Mouse (Mus musculus): ENCODE measurements around the gene Ces1g. TPM values are rescaled to one million over a fixed set of nuclear protein-coding genes. Genes with fewer than 3 reads are reported as not detected.

Ces1g gene
- polyA plus RNA-seq, 1 experiment from 2014 or later = not detected

DNA sequence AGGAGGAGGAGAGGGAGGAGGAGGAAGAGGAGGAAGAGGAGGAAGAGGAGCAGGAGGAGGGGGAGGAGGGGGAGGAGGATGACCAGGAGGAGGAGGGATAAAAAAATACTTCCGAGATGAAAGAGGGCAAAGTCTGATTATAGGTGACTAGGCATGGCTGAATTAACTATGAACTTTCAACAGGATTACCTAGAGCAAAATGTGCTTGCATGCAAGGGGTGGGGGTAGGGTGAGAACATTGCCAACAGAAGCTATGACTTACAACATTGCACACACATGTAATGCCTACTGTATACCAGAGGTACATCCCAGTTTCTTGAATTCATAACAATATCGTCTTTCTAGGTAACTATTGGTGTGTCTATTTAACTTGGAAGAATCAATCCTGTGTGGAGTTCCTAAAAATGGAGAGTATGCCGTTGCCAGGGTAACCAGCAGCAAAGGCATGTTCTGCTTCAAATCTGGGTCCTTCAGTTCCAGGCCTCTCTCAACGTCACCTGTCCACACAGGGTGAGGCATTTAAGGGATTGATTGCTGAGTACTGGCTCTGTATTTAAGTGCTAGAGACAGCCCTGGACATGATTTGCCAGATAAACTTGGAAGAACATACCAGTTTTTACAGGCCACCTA is 58.8 kb downstream of the Ces1g start:
- Histone ChIP-seq H3K27me3 (no peaks in the 10 kb centered on the region), H3K27ac (no peak overlapping the region), H3K36me3 (no peaks in the 10 kb centered on the region), H3K4me1 (no peaks in the 10 kb centered on the region), H3K4me3 (replicated peaks) (no peak overlapping the region), H3K9ac (no peak overlapping the region), H3K9me3 (replicated peaks) (no peaks in the 10 kb centered on the region), H3K4me2 (no peak overlapping the region)
- no peak for ATAC-seq (replicated peaks; ENCODE audit: low FRiP score)
- WGBS = 85% methylated on average over 4 of the region's 4 CpGs

DNA sequence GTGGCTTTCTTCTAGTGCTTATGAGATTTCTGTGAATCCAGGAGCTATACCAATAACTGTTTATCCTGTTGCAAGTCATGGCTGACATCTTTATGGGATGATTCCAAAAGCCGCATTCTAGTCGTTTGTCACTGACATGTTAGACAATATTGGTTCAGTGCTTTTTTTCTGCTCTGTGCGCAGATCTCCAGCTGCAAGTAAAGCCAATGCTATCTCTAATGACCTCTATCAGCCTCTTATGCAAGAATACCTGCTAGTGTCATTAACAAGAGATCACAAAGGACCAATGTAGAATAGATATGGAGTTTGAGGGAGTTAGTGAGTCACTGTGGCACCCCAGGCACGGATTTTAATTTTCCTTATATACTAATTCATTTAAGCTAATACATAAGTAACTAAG is 62.5 kb downstream of the Ces1g start:
- Histone ChIP-seq H3K27ac (no peak overlapping the region), H3K9ac (no peak overlapping the region), H3K9me3 (replicated peaks) (no peaks in the 10 kb centered on the region), H3K4me1 (no peaks in the 10 kb centered on the region), H3K27me3 (no peaks in the 10 kb centered on the region), H3K36me3 (no peaks in the 10 kb centered on the region), H3K4me2 (no peak overlapping the region), H3K4me3 (replicated peaks) (no peak overlapping the region)
- ATAC-seq (replicated peaks; ENCODE audit: low FRiP score) = no peak
- WGBS = 51% methylated on average over 4 of the region's 4 CpGs

DNA sequence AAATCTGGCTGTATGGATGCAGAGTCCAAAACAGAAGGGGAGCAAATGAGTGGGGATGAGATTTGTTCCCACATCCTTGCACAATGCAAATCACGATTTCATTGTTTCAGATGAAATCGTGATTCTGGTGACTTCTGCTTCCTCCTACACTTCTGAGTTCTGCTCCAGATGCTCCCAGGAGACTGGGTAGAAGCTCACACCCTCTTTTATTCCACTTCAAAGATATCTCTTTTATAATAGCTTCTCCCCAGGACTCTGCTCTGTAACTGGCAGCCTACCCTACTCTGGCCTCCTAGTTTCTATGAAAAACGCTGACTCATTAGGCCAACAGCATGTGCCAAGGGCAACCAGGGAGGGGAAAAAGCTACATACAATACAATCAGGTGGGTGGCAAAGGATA is 63.8 kb downstream of the Ces1g start:
- Histone ChIP-seq H3K36me3 (no peaks in the 10 kb centered on the region), H3K4me2 (no peak overlapping the region), H3K27ac (no peak overlapping the region), H3K27me3 (no peaks in the 10 kb centered on the region), H3K4me3 (replicated peaks) (no peak overlapping the region), H3K9me3 (replicated peaks) (no peaks in the 10 kb centered on the region), H3K9ac (no peak overlapping the region), H3K4me1 (no peaks in the 10 kb centered on the region)
- 81% methylated on average over 3 of the region's 3 CpGs for WGBS
- ATAC-seq (replicated peaks; ENCODE audit: low FRiP score) = no peak

DNA sequence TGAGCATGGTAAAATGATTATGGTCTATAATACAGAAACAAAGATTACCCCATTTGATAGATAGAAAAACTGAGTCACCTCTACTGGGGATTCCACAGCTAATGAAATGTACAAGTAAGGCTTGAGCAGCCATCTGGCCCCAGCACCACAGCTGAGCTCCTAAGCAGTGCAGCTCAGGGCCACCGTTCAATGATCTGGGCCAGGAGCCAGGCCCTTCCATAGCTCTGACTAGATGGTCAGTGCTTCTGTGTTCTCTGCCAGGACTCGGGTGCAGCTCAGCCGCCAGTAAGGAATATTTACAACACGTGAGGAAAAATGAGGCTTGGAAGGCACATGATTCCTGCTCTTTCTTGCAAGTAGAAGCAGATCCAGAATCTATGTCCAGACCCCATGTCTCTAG is 64.4 kb downstream of the Ces1g start:
- 69% methylated on average over 4 of the region's 4 CpGs for WGBS

DNA sequence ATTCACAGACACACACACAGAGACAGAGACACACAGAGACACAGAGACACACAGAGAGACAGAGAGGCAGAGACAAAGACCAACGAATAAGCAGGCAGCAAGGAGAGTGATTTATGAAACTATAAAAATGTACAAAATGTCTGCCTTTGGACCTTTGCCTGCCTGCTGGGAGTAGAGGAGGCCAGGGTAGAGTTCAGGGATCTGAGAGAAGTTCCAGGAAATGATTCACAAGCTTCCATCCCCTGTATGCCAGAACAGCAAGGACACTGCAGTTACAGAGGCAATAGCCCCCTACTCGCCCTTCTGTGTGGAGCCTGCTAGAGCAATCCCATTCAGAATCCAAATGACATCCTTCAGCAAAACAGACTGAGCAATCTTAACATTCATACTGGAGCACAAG is 75.7 kb downstream of the Ces1g start:
- Histone ChIP-seq H3K4me2 (no peak overlapping the region), H3K9ac (no peak overlapping the region), H3K4me1 (no peaks in the 10 kb centered on the region), H3K4me3 (replicated peaks) (no peak overlapping the region), H3K27ac (no peak overlapping the region), H3K36me3 (no peaks in the 10 kb centered on the region), H3K27me3 (no peaks in the 10 kb centered on the region), H3K9me3 (replicated peaks) (no peaks in the 10 kb centered on the region)
- 25% methylated on average over 2 of the region's 2 CpGs for WGBS
- no peak for ATAC-seq (replicated peaks; ENCODE audit: low FRiP score)

More for the DNA sequence above, 64.4 kb downstream of the Ces1g start:
- Histone ChIP-seq H3K4me1 (no peaks in the 10 kb centered on the region), H3K27ac (no peak overlapping the region), H3K9ac (no peak overlapping the region), H3K4me2 (no peak overlapping the region), H3K9me3 (replicated peaks) (no peaks in the 10 kb centered on the region), H3K4me3 (replicated peaks) (no peak overlapping the region), H3K27me3 (no peaks in the 10 kb centered on the region), H3K36me3 (no peaks in the 10 kb centered on the region)
- no peak for ATAC-seq (replicated peaks; ENCODE audit: low FRiP score)

DNA sequence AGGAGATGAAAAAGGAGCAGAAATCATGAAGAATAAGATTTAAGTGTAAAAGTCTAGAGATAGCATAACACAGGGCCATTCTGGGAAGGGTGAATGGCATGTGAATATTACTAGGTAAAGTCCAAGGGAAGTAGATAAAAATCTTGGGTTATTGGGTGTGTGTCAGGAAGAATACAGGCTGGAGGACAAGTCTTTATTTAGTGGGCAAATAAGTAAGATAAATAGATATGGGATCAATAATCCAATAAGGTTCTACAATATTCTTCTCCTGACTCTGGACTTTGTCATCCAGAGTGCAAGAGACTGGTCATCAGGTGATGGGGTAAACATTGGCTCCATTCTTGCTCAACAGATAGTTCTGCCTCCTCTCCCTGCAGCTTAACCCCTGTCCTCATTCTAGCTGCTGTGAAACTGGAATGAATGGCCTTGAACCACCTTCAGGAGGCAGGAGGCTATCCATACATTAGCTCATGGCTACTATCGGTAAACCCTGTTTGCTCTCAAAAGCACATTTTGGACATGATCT is 84.6 kb downstream of the Ces1g start:
- Histone ChIP-seq H3K4me2 (no peak overlapping the region), H3K36me3 (no peaks in the 10 kb centered on the region), H3K27me3 (no peaks in the 10 kb centered on the region), H3K9me3 (replicated peaks) (no peaks in the 10 kb centered on the region), H3K9ac (no peak overlapping the region), H3K27ac (no peak overlapping the region), H3K4me3 (replicated peaks) (no peak overlapping the region), H3K4me1 (no peaks in the 10 kb centered on the region)
- no peak for ATAC-seq (replicated peaks; ENCODE audit: low FRiP score)
- WGBS = 97% methylated on average over 1 of the region's 1 CpGs

Other genes starting within 250 kb of the Ces1g start
- 0.08 and 0.23 TPM in 2 replicates for gene Ces1c, start 206.0 kb downstream of the Ces1g start, polyA plus RNA-seq (2015; fragmentation: Nextera tagmentation; extraction: Ambion mirVana)
- gene Ces1d, start 139.5 kb downstream of the Ces1g start, polyA plus RNA-seq (2015; fragmentation: Nextera tagmentation; extraction: Ambion mirVana) = 0.36 and 0.48 TPM in 2 replicates
- gene Ces1e, start 107.7 kb downstream of the Ces1g start, polyA plus RNA-seq (2015; fragmentation: Nextera tagmentation; extraction: Ambion mirVana) = 0.14 and 0.17 TPM in 2 replicates
- 0.17 TPM in 1 of 2 replicates, not detected in the other for gene Ces1f, start 57.6 kb downstream of the Ces1g start, polyA plus RNA-seq (2015; fragmentation: Nextera tagmentation; extraction: Ambion mirVana)
- not detected in 2 replicates for gene Ces1h, start 42.4 kb upstream of the Ces1g start, polyA plus RNA-seq (2015; fragmentation: Nextera tagmentation; extraction: Ambion mirVana)
- not detected in 2 replicates for gene Ces5a, start 198.5 kb upstream of the Ces1g start, polyA plus RNA-seq (2015; fragmentation: Nextera tagmentation; extraction: Ambion mirVana)

Data from kidney, embryonic 15.5 days (tissue).